Comparison of ENCODE assay signal across 9 mouse cellular contexts in genomic region chr6:70955841-70956240, GRCm38 (mm10). TPM values are rescaled to one million over a fixed set of nuclear protein-coding genes. Genes with fewer than 3 reads are reported as not detected.
A peak's percentile ranks its signal among the peaks of the same experiment; 100 is the strongest.
DNase-seq lines count a peak whose midpoint lies in the region; ATAC-seq and TF ChIP-seq lines count a peak whose summit lies in the region.
"Had no signal": no experiment of that assay in that cellular context is flagged by ENCODE, and none has a peak within 500 bp of the region (broad histone marks: within the 10 kb centered on the region; RNA-seq: fewer than 3 reads in every experiment).

No protein-coding gene starts in this region.

- no peak for TF ChIP-seq CTCF in lung, embryonic 14.5 days (IDR thresholded peaks at IDR 0.05; ENCODE audit: low read depth)
- no peak for TF ChIP-seq CTCF in intestine, postnatal 0 days (IDR thresholded peaks at IDR 0.05; ENCODE audit: low read depth)

- H3K4me2 ChIP-seq in lung, embryonic 14.5 days, result peak overlapping the region; percentile 79
- H3K4me2 ChIP-seq in forebrain, embryonic 11.5 days (ENCODE audit: low read depth, low read length, severe bottlenecking), result peak overlapping the region; percentile 89
- peak overlapping the region; percentile 77 for H3K4me2 ChIP-seq in intestine, postnatal 0 days (replicated peaks; ENCODE audit: low read depth)
- peak overlapping the region; percentile 81 for H3K4me2 ChIP-seq in neural tube, embryonic 14.5 days (ENCODE audit: low read depth, low read length)

- H3K9ac ChIP-seq in lung, embryonic 14.5 days, result no peak overlapping the region
- no peak overlapping the region; the same call in 1 of the 2 replicates for H3K9ac ChIP-seq in forebrain, embryonic 11.5 days (ENCODE audit: low read length)
- H3K9ac ChIP-seq in intestine, postnatal 0 days (ENCODE audit: low read depth, low read length), result no peak overlapping the region
- H3K9ac ChIP-seq in neural tube, embryonic 14.5 days (replicated peaks; ENCODE audit: low read depth, low read length), result no peak overlapping the region
- H3K9ac ChIP-seq: liver, embryonic 14.5 days had no signal

- WGBS in lung, embryonic 14.5 days, result 3% methylated on average over 12 of the region's 12 CpGs
- 3% methylated on average over 12 of the region's 12 CpGs for WGBS in forebrain, embryonic 11.5 days
- WGBS in intestine, postnatal 0 days, result 3% methylated on average over 12 of the region's 12 CpGs
- WGBS in neural tube, embryonic 14.5 days, result 1% methylated on average over 12 of the region's 12 CpGs

- H3K4me3 ChIP-seq in lung, embryonic 14.5 days (ENCODE audit: low read depth, low read length), result peak overlapping the region; percentile 42
- peak overlapping the region; percentile 44 for H3K4me3 ChIP-seq in forebrain, embryonic 11.5 days (ENCODE audit: low read depth, low read length)
- peak overlapping the region; percentile 45 for H3K4me3 ChIP-seq in intestine, postnatal 0 days (ENCODE audit: low read depth, low read length)
- peak overlapping the region; percentile 34 for H3K4me3 ChIP-seq in neural tube, embryonic 14.5 days (ENCODE audit: low read depth, low read length)

- H3K27me3 ChIP-seq in lung, embryonic 14.5 days (ENCODE audit: insufficient read depth, low read length), result peaks cover 75% of the 10 kb centered on the region
- H3K27me3 ChIP-seq in forebrain, embryonic 11.5 days (ENCODE audit: control insufficient read depth, insufficient read depth, low read length), result peaks cover 56% of the 10 kb centered on the region
- peaks cover 72% of the 10 kb centered on the region for H3K27me3 ChIP-seq in intestine, postnatal 0 days (replicated peaks; ENCODE audit: control insufficient read depth, insufficient read depth, low read length)
- peaks cover 39% of the 10 kb centered on the region for H3K27me3 ChIP-seq in neural tube, embryonic 14.5 days (ENCODE audit: control insufficient read depth, insufficient read depth, low read length)

- no peak overlapping the region for H3K27ac ChIP-seq in lung, embryonic 14.5 days (ENCODE audit: low read depth)
- H3K27ac ChIP-seq in forebrain, embryonic 11.5 days (ENCODE audit: low read depth, low read length), result no peak overlapping the region
- no peak overlapping the region for H3K27ac ChIP-seq in intestine, postnatal 0 days (ENCODE audit: low read depth, low read length)
- H3K27ac ChIP-seq in neural tube, embryonic 14.5 days (ENCODE audit: low read depth, low read length), result no peak overlapping the region
- H3K27ac ChIP-seq: liver, embryonic 14.5 days had no signal

- H3K4me1 ChIP-seq in lung, embryonic 14.5 days (ENCODE audit: insufficient read depth), result no peaks in the 10 kb centered on the region
- peaks cover 8% of the 10 kb centered on the region; the same call in 1 of the 2 replicates for H3K4me1 ChIP-seq in forebrain, embryonic 11.5 days (replicated peaks; ENCODE audit: control insufficient read depth, insufficient read depth, low read length)
- H3K4me1 ChIP-seq in intestine, postnatal 0 days (replicated peaks; ENCODE audit: control insufficient read depth, insufficient read depth, low read length), result no peaks in the 10 kb centered on the region
- peaks cover 11% of the 10 kb centered on the region for H3K4me1 ChIP-seq in neural tube, embryonic 14.5 days (ENCODE audit: control insufficient read depth, insufficient read depth, low read length)

- no peak for ATAC-seq in lung, embryonic 14.5 days (ENCODE audit: insufficient read depth)
- ATAC-seq in forebrain, embryonic 11.5 days (replicated peaks; ENCODE audit: low FRiP score), result no peak
- no peak for ATAC-seq in intestine, postnatal 0 days
- no peak for ATAC-seq in neural tube, embryonic 14.5 days (ENCODE audit: low read depth)
- ATAC-seq in erythroblast, adult 5-6 weeks (replicated peaks; ENCODE audit: low FRiP score, poor library complexity, severe bottlenecking), result no peak

- DNase-seq in lung, embryonic 14.5 days, result no peak
- no peak for DNase-seq in lung, postnatal 14 days
- DNase-seq in forebrain, embryonic 11.5 days (ENCODE audit: low spot score), result no peak
- DNase-seq in natural killer cell, adult 2 months (ENCODE audit: low spot score in 2 of 2), result no peak
- DNase-seq in thymus, postnatal 14 days, result no peak

- H3K9me3 ChIP-seq in lung, embryonic 14.5 days (ENCODE audit: low read depth, low read length), result no peaks in the 10 kb centered on the region
- no peaks in the 10 kb centered on the region for H3K9me3 ChIP-seq in forebrain, embryonic 11.5 days (ENCODE audit: control insufficient read depth, low read length)
- H3K9me3 ChIP-seq in intestine, postnatal 0 days (ENCODE audit: control insufficient read depth), result no peaks in the 10 kb centered on the region
- no peaks in the 10 kb centered on the region for H3K9me3 ChIP-seq in neural tube, embryonic 14.5 days (ENCODE audit: control insufficient read depth, low read length)

- H3K36me3 ChIP-seq in lung, embryonic 14.5 days (ENCODE audit: insufficient read depth), result no peaks in the 10 kb centered on the region
- no peaks in the 10 kb centered on the region for H3K36me3 ChIP-seq in forebrain, embryonic 11.5 days (ENCODE audit: control insufficient read depth, insufficient read depth, low read length)
- H3K36me3 ChIP-seq in intestine, postnatal 0 days (ENCODE audit: control insufficient read depth, insufficient read depth), result no peaks in the 10 kb centered on the region
- H3K36me3 ChIP-seq in neural tube, embryonic 14.5 days (ENCODE audit: control insufficient read depth, insufficient read depth, low read length), result no peaks in the 10 kb centered on the region

RNA-seq across cellular contexts. Expression of gene Foxi3, which starts 0.5 kb away (rescaled TPM):
- polyA plus RNA-seq in lung, embryonic 14.5 days (2014; fragmentation: Nextera tagmentation; extraction: Ambion mirVana), result not detected in 2 replicates
- polyA plus RNA-seq in forebrain, embryonic 11.5 days (2014; fragmentation: Nextera tagmentation; extraction: Ambion mirVana), result not detected in 2 replicates
- polyA plus RNA-seq in intestine, postnatal 0 days (2015; fragmentation: Nextera tagmentation; extraction: Ambion mirVana), result not detected in 2 replicates
- not detected in 2 replicates for polyA plus RNA-seq in neural tube, embryonic 14.5 days (2014; fragmentation: Nextera tagmentation; extraction: Ambion mirVana)
- not detected in 2 replicates for total RNA-seq in erythroblast, adult 5-6 weeks (2015; ENCODE audit: low replicate concordance)
- not detected in 2 replicates for total RNA-seq in erythroblast, adult 5-6 weeks (2017; ENCODE audit: low replicate concordance)
- polyA plus RNA-seq: liver, embryonic 14.5 days had no signal

RNA-seq across cellular contexts. Expression of gene Tex37, which starts 37.1 kb away (rescaled TPM):
- not detected in 2 replicates for polyA plus RNA-seq in lung, embryonic 14.5 days (2014; fragmentation: Nextera tagmentation; extraction: Ambion mirVana)
- not detected in 2 replicates for polyA plus RNA-seq in forebrain, embryonic 11.5 days (2014; fragmentation: Nextera tagmentation; extraction: Ambion mirVana)
- polyA plus RNA-seq in intestine, postnatal 0 days (2015; fragmentation: Nextera tagmentation; extraction: Ambion mirVana), result not detected in 2 replicates
- not detected in 2 replicates for polyA plus RNA-seq in neural tube, embryonic 14.5 days (2014; fragmentation: Nextera tagmentation; extraction: Ambion mirVana)
- total RNA-seq in erythroblast, adult 5-6 weeks (2015; ENCODE audit: low replicate concordance), result not detected in 2 replicates
- total RNA-seq in erythroblast, adult 5-6 weeks (2017; ENCODE audit: low replicate concordance), result not detected in 2 replicates
- polyA plus RNA-seq: liver, embryonic 14.5 days had no signal
